Mouse (Mus musculus) hindbrain, embryonic 13.5 days (tissue): ENCODE data around the gene Wwc1. TPM values are rescaled to one million over a fixed set of nuclear protein-coding genes. Genes with fewer than 3 reads are reported as not detected.
"Not testable (repeated sequence)": the region's sequence is repeated elsewhere in the genome, so short reads cannot be mapped to it uniquely, and the experiment has no call there.

Source experiments
- ATAC-seq: fragments of 200-750 bp; cut with Nextera tagmentation; 2 replicates; pipeline ENCODE4 v1.8.0; 2017; ENCODE audit warnings: moderate TSS enrichment; ENCODE audit not compliant: low FRiP score
- H3K27ac ChIP-seq: fragments of 300-500 bp; sonication (generic); 2 replicates; pipeline ENCODE4 v1.5.1; 2015; ENCODE audit warnings: inconsistent platforms, mild to moderate bottlenecking, moderate library complexity
- H3K27me3 ChIP-seq: fragments of 300-500 bp; sonication (generic); 2 replicates; pipeline ENCODE4 v1.6.1; 2015; ENCODE audit warnings: mild to moderate bottlenecking, inconsistent platforms
- H3K36me3 ChIP-seq: fragments of 300-500 bp; sonication (generic); 2 replicates; pipeline ENCODE4 v1.6.1; 2015; ENCODE audit warnings: mild to moderate bottlenecking, inconsistent platforms
- H3K4me1 ChIP-seq: fragments of 300-500 bp; sonication (generic); replicated peaks from 2 replicates; pipeline ENCODE4 v1.6.1; 2015; ENCODE audit warnings: inconsistent platforms
- H3K4me2 ChIP-seq: fragments of 300-500 bp; sonication (generic); 2 replicates; pipeline ENCODE4 v1.6.1; 2015; ENCODE audit warnings: inconsistent platforms, mild to moderate bottlenecking, moderate library complexity
- H3K4me3 ChIP-seq: fragments of 300-500 bp; sonication (generic); 2 replicates; pipeline ENCODE4 v1.5.1; 2015; ENCODE audit warnings: mild to moderate bottlenecking, inconsistent platforms
- H3K9ac ChIP-seq: fragments of 300-500 bp; sonication (generic); 2 replicates; pipeline ENCODE4 v1.6.1; 2015; ENCODE audit warnings: mild to moderate bottlenecking, inconsistent platforms
- H3K9me3 ChIP-seq: fragments of 300-500 bp; sonication (generic); 2 replicates; pipeline ENCODE4 v1.6.1; 2016; ENCODE audit warnings: inconsistent platforms
- WGBS: fragments of 180-500 bp; shearing (Covaris S2); methylation state at CpG from one replicate; pipeline ENCODE4 v1.1.7; 2015; 5-methylcytosine and 5-hydroxymethylcytosine counted together
- polyA plus RNA-seq: library from polyadenylated mRNA; unstranded; fragments of >200 nt; fragmentation: Nextera tagmentation; extraction: Ambion mirVana; gene quantifications from 2 replicates; pipeline ENCODE4 v1.2.1, GENCODE M21; 2015

Wwc1 gene
- polyA plus RNA-seq, 1 experiment from 2014 or later = 7.1 TPM

DNA sequence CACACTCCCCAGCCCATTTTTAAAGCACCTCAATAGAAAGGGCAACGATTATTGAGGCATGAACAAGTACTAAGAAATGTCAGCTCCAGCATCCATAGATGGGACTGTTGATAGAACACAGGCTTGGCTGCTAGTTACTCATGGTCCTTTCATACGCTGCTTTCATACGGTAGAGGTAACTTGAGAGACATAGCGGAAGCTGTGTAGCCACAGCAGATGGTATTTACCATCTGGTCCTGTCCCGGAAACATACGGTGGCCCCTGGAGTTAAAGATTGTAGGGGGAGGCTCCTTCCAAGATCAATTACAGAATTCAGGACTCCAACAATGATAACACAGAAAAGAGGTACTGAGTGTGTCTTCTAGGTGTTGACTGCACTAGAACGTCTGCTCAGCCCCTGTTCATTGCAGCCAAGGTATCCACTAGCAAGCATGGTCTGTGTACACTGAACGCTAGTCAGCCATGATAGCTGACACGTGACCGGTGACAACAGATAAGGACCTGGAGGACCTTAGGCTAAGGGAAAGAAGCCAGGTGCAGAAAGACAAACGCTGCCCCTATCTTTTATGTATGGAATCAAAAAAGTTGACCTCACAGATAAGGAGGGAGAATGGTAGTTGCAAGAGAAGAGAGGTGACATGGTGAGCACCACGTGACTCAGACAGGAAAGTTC, 122.8 kb downstream of the Wwc1 start:
- no peak overlapping the region for H3K4me2 ChIP-seq
- 64% methylated on average over 12 of the region's 12 CpGs for WGBS
- H3K27ac ChIP-seq = peak overlapping the region; percentile 87
- no peaks in the 10 kb centered on the region for H3K9me3 ChIP-seq
- H3K27me3 ChIP-seq = no peaks in the 10 kb centered on the region
- no peak overlapping the region for H3K4me3 ChIP-seq
- ATAC-seq = no peak
- peaks cover 34% of the 10 kb centered on the region for H3K4me1 ChIP-seq
- no peak overlapping the region for H3K9ac ChIP-seq
- peaks cover 8% of the 10 kb centered on the region; the same call in 1 of the 2 replicates for H3K36me3 ChIP-seq

DNA sequence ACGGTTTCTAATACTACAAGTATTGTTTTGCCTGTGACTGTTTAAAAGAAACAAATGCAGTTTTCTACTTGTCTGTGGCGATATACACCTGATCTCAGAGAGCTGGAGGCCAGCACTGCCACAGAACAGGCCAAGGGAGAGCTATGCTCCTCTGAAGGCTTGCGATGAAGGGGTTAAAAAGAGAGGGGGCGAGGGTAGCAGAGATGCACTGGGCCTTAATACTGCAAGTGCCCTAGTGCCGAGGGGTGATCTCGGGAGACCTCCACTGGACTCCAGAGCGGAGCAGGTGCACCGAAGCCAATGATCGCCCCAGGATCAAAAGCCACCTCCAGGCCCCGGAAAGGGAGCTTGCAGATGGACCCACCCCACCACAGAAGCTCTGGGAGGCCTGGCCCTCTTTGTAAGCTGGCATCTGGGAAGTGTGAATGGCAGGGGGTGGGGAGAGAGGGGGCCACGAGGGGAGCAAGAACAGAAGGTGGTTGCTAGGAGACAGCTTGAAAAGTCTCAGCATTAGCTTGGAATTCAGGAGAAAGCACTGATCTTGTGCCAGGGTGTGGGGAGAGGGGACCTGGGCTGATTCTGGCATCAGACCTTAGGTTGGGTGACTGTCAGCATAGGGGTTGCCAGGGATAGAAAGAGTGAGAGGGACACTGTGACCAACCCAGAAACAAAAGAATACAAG, 123.8 kb downstream of the Wwc1 start:
- H3K9ac ChIP-seq = peak overlapping the region; percentile 53
- peak overlapping the region; percentile 87 for H3K27ac ChIP-seq
- H3K4me1 ChIP-seq = peaks cover 34% of the 10 kb centered on the region
- H3K4me2 ChIP-seq = peak overlapping the region; percentile 13; the same call in 1 of the 2 replicates
- WGBS = 15% methylated on average over 11 of the region's 11 CpGs
- no peaks in the 10 kb centered on the region for H3K27me3 ChIP-seq
- no peaks in the 10 kb centered on the region for H3K9me3 ChIP-seq
- H3K36me3 ChIP-seq = peaks cover 18% of the 10 kb centered on the region
- H3K4me3 ChIP-seq = no peak overlapping the region
- peak; percentile 90 for ATAC-seq

DNA sequence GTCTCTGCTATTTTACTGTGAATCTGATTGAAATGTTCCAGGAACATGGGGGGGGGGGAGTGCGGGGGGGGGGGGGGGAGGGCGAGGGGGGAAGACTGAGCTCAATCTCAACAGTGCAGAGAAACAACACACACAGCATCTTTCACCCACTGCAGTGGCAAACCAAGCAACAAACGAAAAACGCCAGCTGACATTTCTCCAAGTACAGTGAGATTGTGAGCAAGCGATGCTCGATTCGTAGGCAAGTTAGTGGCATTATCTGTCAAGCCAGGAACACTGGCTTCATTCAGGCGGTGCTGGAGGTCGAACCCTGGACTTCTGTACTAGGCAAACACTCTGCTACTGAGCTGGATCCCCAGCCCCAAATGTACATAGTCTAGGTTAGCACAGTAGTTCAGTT, 124.8 kb downstream of the Wwc1 start:
- Histone ChIP-seq H3K9ac (no peak overlapping the region), H3K27ac (peak overlapping the region; percentile 87), H3K4me3 (no peak overlapping the region), H3K27me3 (no peaks in the 10 kb centered on the region), H3K4me2 (no peak overlapping the region), H3K36me3 (peaks cover 26% of the 10 kb centered on the region), H3K9me3 (no peaks in the 10 kb centered on the region), H3K4me1 (peaks cover 34% of the 10 kb centered on the region)
- WGBS = 65% methylated on average over 8 of the region's 9 CpGs
- ATAC-seq = no peak

DNA sequence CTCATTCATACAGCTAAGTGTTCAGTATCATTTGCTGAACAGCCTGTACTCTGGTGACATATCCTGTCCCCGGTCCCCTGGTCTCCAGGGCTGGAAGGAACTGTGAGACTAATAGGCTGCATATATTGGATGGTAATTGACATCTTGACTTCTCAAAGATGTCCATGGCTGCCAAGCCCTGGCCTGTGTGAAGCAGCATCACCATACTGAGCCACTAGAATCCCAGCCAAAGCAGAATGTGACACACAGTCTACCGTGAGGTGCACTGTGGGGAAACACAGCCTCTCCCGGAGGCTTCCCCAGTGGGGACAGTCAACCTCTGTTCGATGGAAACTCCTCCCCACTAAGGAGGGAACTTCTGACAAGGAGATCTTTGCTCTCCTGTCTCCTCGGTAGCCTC, 125.4 kb downstream of the Wwc1 start:
- Histone ChIP-seq H3K4me3 (no peak overlapping the region), H3K9ac (no peak overlapping the region; the same call in 1 of the 2 replicates), H3K36me3 (peaks cover 33% of the 10 kb centered on the region), H3K27me3 (no peaks in the 10 kb centered on the region), H3K4me1 (peaks cover 31% of the 10 kb centered on the region), H3K27ac (peak overlapping the region; percentile 35; the same call in 1 of the 2 replicates), H3K4me2 (no peak overlapping the region), H3K9me3 (no peaks in the 10 kb centered on the region)
- 64% methylated on average over 5 of the region's 5 CpGs for WGBS
- no peak for ATAC-seq

DNA sequence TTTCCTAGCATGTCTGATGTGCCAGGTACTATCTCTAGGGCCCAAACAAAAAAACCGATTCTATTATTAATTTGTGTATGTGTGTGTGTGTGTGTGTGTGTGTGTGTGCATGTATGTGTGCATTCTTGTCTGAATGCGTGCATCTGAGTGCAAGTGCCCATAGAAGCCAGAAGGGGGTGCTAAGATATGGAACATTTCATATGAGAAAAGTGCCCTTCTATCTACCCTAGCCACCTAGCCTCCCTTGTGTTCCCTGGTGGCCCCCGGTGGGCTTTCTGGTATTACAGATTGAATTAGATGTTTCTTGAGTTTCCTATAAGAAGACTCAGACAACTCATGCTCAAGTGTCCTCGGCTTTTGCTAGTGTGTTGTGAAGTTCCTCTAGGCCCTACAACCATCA, 126.7 kb downstream of the Wwc1 start:
- ATAC-seq = no peak
- H3K27ac ChIP-seq = no peak overlapping the region
- no peaks in the 10 kb centered on the region for H3K27me3 ChIP-seq
- H3K4me1 ChIP-seq = peaks cover 30% of the 10 kb centered on the region
- H3K36me3 ChIP-seq = peaks cover 39% of the 10 kb centered on the region
- no peak overlapping the region for H3K9ac ChIP-seq
- H3K4me3 ChIP-seq = no peak overlapping the region
- no peak overlapping the region for H3K4me2 ChIP-seq
- 98% methylated on average over 4 of the region's 4 CpGs for WGBS
- H3K9me3 ChIP-seq = no peaks in the 10 kb centered on the region

DNA sequence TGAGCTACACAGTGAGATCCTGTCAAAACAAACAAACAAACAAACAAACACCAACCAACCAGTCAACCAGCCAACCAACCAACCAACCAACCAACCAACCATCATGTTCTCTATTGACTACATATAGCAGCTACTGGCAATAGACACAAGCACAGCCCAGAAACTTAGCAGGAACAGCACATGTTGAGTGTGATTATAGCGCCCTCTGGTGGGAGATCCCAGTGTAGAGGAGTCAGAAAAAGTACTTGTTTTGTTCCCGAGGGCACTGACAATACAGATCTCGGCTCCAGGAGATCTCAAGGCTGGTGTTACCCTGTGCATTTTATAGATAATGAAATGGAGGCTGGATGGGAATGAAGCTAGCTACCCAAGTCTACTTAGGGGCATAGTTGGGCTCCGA, 127.6 kb downstream of the Wwc1 start:
- no peaks in the 10 kb centered on the region for H3K9me3 ChIP-seq
- H3K4me1 ChIP-seq = peaks cover 28% of the 10 kb centered on the region
- ATAC-seq = no peak
- H3K4me2 ChIP-seq = no peak overlapping the region
- H3K27ac ChIP-seq = no peak overlapping the region
- no peak overlapping the region for H3K4me3 ChIP-seq
- no peak overlapping the region for H3K9ac ChIP-seq
- WGBS = 50% methylated on average over 4 of the region's 4 CpGs
- H3K36me3 ChIP-seq = peaks cover 39% of the 10 kb centered on the region
- no peaks in the 10 kb centered on the region for H3K27me3 ChIP-seq

DNA sequence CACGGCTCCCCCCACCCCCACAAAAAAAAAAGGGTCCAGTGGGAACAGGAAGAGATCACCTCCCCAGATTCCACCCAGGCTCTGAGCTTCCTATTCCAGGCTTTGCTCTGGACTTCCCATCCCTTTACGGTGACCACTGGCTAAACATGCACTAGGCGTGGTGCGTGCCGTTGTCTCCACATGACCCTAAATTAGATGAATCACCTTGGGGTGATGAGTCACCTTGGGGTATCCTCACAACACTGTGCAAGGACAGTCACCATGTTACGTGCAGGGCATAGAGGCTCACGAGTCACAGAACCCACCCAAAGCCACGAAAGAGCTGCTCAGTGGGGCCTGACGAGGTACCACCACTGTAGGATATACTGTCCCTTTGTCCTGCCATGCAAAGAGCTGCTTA, 136.0 kb downstream of the Wwc1 start:
- ATAC-seq = no peak
- Histone ChIP-seq H3K4me2 (no peak overlapping the region), H3K9me3 (no peaks in the 10 kb centered on the region), H3K9ac (no peak overlapping the region), H3K4me3 (no peak overlapping the region), H3K4me1 (peaks cover 8% of the 10 kb centered on the region; the same call in 1 of the 2 replicates), H3K36me3 (peaks cover 16% of the 10 kb centered on the region), H3K27me3 (no peaks in the 10 kb centered on the region), H3K27ac (no peak overlapping the region)
- WGBS = 89% methylated on average over 9 of the region's 9 CpGs

DNA sequence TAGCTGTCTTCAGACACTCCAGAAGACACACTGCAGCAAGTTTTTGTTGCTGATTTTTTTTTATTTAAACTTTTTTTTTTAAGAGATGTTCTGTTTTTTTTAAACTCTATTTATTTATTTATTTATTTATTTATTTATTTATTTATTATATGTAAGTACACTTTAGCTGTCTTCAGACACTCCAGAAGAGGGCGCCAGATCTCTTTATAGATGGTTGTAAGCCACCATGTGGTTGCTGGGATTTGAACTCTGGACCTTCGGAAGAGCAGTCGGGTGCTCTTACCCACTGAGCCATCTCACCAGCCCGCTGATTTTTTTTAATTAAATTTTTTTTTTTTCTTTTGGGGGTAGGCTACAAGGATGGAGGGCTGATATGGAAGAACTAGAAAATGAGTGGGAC, 137.8 kb downstream of the Wwc1 start:
- Histone ChIP-seq H3K36me3 (peaks cover 16% of the 10 kb centered on the region), H3K4me1 (peaks cover 15% of the 10 kb centered on the region)
- not testable (repeated sequence) for H3K9me3 ChIP-seq, H3K4me3 ChIP-seq, H3K9ac ChIP-seq, H3K4me2 ChIP-seq, H3K27me3 ChIP-seq, H3K27ac ChIP-seq, ATAC-seq
- 78% methylated on average over 4 of the region's 4 CpGs for WGBS

DNA sequence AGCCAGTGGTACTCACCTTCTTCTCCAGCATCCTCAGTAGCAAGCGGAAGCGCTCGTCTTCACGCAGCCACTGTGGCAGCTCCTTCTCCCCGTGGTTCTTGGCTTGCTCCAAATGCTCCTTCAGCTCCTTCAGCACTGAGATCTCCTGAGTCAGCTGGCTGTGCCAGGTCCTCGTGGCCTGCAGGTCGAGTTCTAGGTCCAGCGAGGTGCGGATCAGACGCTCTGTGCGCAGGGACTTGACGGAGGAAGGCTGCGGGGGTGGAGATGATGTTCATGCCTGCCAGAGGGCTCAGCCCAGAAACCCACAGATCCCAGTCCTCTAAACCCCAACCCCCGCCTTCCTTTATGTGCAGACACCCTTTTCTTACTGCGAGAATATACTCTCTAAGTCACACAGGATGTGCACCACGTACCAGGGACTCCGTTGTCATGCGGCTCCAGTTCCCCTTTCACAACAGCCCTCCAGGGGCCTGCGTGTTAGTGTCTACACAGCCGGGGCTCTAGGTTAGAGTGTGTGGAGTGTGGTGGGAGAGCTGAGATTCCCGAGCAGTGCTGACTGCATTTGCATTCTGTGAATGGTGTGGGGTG, 138.5 kb downstream of the Wwc1 start:
- Histone ChIP-seq H3K9ac (no peak overlapping the region), H3K9me3 (no peaks in the 10 kb centered on the region), H3K27ac (no peak overlapping the region), H3K4me3 (no peak overlapping the region), H3K4me2 (no peak overlapping the region), H3K4me1 (peaks cover 15% of the 10 kb centered on the region), H3K36me3 (peaks cover 16% of the 10 kb centered on the region), H3K27me3 (no peaks in the 10 kb centered on the region)
- no peak for ATAC-seq
- 80% methylated on average over 21 of the region's 21 CpGs for WGBS

DNA sequence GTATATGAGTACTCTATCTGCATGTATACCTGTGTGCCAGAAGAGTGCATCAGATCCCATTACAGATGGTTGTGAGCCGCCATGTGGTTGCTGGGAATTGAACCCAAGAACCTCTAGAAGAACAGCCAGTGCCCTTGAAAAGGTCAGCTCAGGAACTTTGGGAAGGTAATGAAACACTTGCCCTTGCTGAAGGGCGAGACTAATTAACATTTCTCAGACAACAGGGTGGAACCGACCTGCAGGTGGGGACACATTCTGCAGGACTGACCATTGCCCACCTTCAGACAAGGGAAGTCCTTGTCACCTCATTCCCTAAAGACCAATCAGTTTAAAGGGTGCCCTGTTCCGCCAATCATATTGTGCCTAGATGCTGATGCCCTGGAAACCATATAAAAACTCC, 139.5 kb downstream of the Wwc1 start:
- H3K4me3 ChIP-seq, H3K9me3 ChIP-seq, H3K27ac ChIP-seq, ATAC-seq, H3K4me2 ChIP-seq, H3K27me3 ChIP-seq, H3K9ac ChIP-seq: not testable (repeated sequence)
- Histone ChIP-seq H3K4me1 (peaks cover 15% of the 10 kb centered on the region), H3K36me3 (peaks cover 16% of the 10 kb centered on the region)
- 93% methylated on average over 4 of the region's 4 CpGs for WGBS

DNA sequence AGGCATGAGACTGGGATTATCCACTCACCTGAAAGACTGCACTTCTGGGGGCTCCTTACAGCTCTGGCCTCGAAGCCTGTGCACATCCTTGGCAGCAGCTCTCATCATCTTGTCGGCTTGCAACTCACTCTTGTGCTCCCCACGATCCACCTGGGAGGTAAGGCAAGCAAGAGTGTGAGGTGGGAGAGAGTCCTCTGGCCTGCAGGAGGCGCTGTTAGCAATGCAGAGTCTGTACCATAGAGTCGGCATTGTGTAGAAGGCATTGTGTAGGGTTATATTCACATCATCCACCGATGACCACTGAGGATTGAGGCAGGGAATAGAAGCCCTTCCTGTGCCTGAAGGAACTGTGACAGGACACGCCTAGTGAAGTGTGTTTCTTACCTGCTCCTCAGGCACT, 140.0 kb downstream of the Wwc1 start:
- no peak overlapping the region for H3K4me3 ChIP-seq
- ATAC-seq = no peak
- H3K4me1 ChIP-seq = peaks cover 15% of the 10 kb centered on the region
- no peaks in the 10 kb centered on the region for H3K9me3 ChIP-seq
- H3K27ac ChIP-seq = no peak overlapping the region; the same call in 1 of the 2 replicates
- no peak overlapping the region for H3K9ac ChIP-seq
- no peaks in the 10 kb centered on the region for H3K27me3 ChIP-seq
- WGBS = 83% methylated on average over 7 of the region's 7 CpGs
- H3K4me2 ChIP-seq = no peak overlapping the region
- peaks cover 16% of the 10 kb centered on the region for H3K36me3 ChIP-seq

DNA sequence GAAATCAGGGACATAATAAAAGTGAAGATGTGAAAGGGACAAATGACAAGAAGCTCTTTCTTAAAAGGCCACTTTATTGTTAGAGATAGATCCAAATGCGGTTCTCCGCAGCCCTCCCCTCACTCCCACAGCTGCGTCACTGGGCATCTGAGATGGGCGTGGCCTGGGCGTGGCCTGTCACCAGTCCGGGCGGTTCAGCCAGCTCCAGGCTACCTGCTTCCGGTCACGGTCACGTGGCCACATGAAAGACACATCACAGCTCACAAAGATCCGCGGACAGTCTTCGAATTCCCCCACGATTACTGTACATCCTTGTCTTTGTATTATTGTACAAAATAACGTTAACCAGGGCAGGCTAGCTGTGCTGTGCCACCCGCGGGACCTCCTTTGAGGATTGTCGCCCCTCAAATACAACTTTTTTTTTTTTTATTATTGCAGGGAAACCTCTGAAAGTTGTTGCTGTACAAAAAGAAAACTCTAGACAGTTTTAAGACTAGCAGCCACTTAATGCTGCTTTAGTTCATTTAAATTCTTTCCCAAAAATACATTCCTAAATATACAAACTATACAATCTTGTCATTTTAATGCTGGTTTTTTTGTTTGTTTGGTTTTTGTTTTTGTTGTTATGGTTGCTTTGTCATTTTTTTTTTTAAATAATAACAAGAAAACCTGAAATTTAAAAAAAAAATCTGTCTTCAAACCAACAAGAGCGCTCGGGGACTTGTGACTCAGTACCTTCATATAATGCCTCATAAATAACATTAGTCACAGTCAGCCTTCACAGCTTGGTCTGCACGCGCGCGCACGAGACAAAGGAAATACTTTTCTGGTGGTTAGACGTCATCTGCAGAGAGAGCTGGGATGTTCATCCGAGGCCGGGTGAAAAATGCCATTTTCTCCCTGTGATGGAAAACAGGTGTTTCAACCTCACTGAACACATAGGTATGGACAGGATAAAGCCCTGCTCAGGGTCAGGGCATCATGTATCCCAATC, 141.7 kb downstream of the Wwc1 start:
- peak overlapping the region; percentile 52 for H3K27ac ChIP-seq
- peak overlapping the region; percentile 53; the same call in 1 of the 2 replicates for H3K9ac ChIP-seq
- peaks cover 10% of the 10 kb centered on the region for H3K4me1 ChIP-seq
- WGBS = 18% methylated on average over 28 of the region's 28 CpGs
- peaks cover 12% of the 10 kb centered on the region for H3K36me3 ChIP-seq
- H3K9me3 ChIP-seq = no peaks in the 10 kb centered on the region
- peak overlapping the region; percentile 55 for H3K4me2 ChIP-seq
- peak overlapping the region; percentile 33 for H3K4me3 ChIP-seq
- no peaks in the 10 kb centered on the region for H3K27me3 ChIP-seq
- peak; percentile 69 for ATAC-seq
